Mouse (Mus musculus) intestine, embryonic 14.5 days (tissue): Measurements from ENCODE around the gene Lcn3. TPM values are rescaled to one million over a fixed set of nuclear protein-coding genes. Genes with fewer than 3 reads are reported as not detected.
"Not testable (repeated sequence)": the region's sequence is repeated elsewhere in the genome, so short reads cannot be mapped to it uniquely, and the experiment has no call there.

Experiments used
- ATAC-seq: fragments of 200-750 bp; cut with Nextera tagmentation; replicated peaks from 2 replicates; pipeline ENCODE4 v1.8.0; 2017; ENCODE audit warnings: low read depth, moderate number of reproducible peaks, moderate TSS enrichment, moderate library complexity; ENCODE audit not compliant: low FRiP score, low TSS enrichment
- DNase-seq: peaks from one replicate; pipeline ENCODE4 v3.0.0-alpha.2; 2018; ENCODE audit warnings: low spot score
- H3K27ac ChIP-seq: fragments of 300-500 bp; sonication (generic); 2 replicates; pipeline ENCODE4 v1.5.1; 2014; ENCODE audit warnings: low read depth, mild to moderate bottlenecking, control low read depth
- H3K27me3 ChIP-seq: fragments of 300-500 bp; sonication (generic); replicated peaks from 2 replicates; pipeline ENCODE4 v1.6.1; 2014; ENCODE audit warnings: low read length, control low read depth; ENCODE audit not compliant: control insufficient read depth, insufficient read depth
- H3K36me3 ChIP-seq: fragments of 300-500 bp; sonication (generic); 2 replicates; pipeline ENCODE4 v1.6.1; 2014; ENCODE audit warnings: low read length, control low read depth; ENCODE audit not compliant: control insufficient read depth, insufficient read depth
- H3K4me1 ChIP-seq: fragments of 300-500 bp; sonication (generic); replicated peaks from 2 replicates; pipeline ENCODE4 v1.6.1; 2014; ENCODE audit warnings: low read length, control low read depth, mixed read lengths; ENCODE audit not compliant: control insufficient read depth, insufficient read depth
- H3K4me2 ChIP-seq: fragments of 300-500 bp; sonication (generic); 2 replicates; pipeline ENCODE4 v1.6.1; 2014; ENCODE audit warnings: low read length
- H3K4me3 ChIP-seq: fragments of 300-500 bp; sonication (generic); 2 replicates; pipeline ENCODE4 v1.5.1; 2014; ENCODE audit warnings: low read depth, low read length, control low read depth, mixed read lengths
- H3K9ac ChIP-seq: fragments of 300-500 bp; sonication (generic); 2 replicates; pipeline ENCODE4 v1.6.1; 2014; ENCODE audit warnings: mild to moderate bottlenecking, low read length
- H3K9me3 ChIP-seq: fragments of 300-500 bp; sonication (generic); 2 replicates; pipeline ENCODE4 v1.6.1; 2016; ENCODE audit warnings: low read length, control low read depth; ENCODE audit not compliant: control insufficient read depth
- WGBS: fragments of 180-500 bp; shearing (Covaris S2); extraction: QIAGEN DNeasy Blood & Tissue Kit; methylation state at CpG from one replicate; pipeline ENCODE4 v1.1.7; 2014; 5-methylcytosine and 5-hydroxymethylcytosine counted together
- polyA plus RNA-seq: library from polyadenylated mRNA; unstranded; fragments of >200 nt; fragmentation: Nextera tagmentation; extraction: Ambion mirVana; gene quantifications from 2 replicates; pipeline ENCODE4 v1.2.1, GENCODE M21; 2014

The Lcn3 gene
- polyA plus RNA-seq, 1 experiment from 2014 or later, result not detected

- no peaks in the 10 kb centered on the region for H3K4me1 ChIP-seq
- H3K9ac ChIP-seq, result no peak overlapping the region
- no peaks in the 10 kb centered on the region for H3K9me3 ChIP-seq
- no peak overlapping the region for H3K27ac ChIP-seq
- no peak overlapping the region for H3K4me3 ChIP-seq
- H3K4me2 ChIP-seq, result no peak overlapping the region
- DNase-seq (no peak), ATAC-seq (no peak)
- WGBS, result 44% methylated on average over 5 of the region's 5 CpGs
- no peaks in the 10 kb centered on the region for H3K27me3 ChIP-seq
- no peaks in the 10 kb centered on the region for H3K36me3 ChIP-seq
These were observed 32.7 kb downstream of the Lcn3 start for GRCm38 (mm10) chr2:25798065-25798464.

- no peak for ATAC-seq
- Histone ChIP-seq H3K4me3 (no peak overlapping the region), H3K9ac (no peak overlapping the region), H3K4me2 (no peak overlapping the region), H3K9me3 (no peaks in the 10 kb centered on the region), H3K4me1 (no peaks in the 10 kb centered on the region), H3K27ac (no peak overlapping the region), H3K27me3 (no peaks in the 10 kb centered on the region), H3K36me3 (no peaks in the 10 kb centered on the region)
- 75% methylated on average over 2 of the region's 2 CpGs for WGBS
- no peak for DNase-seq
These were observed 46.3 kb downstream of the Lcn3 start for GRCm38 (mm10) chr2:25811711-25812110.

- ATAC-seq (no peak), DNase-seq (no peak)
- H3K27me3 ChIP-seq, result no peaks in the 10 kb centered on the region
- H3K27ac ChIP-seq, result no peak overlapping the region
- no peak overlapping the region for H3K4me2 ChIP-seq
- H3K36me3 ChIP-seq, result no peaks in the 10 kb centered on the region
- H3K9ac ChIP-seq, result no peak overlapping the region
- no peak overlapping the region for H3K4me3 ChIP-seq
- 81% methylated on average over 5 of the region's 5 CpGs for WGBS
- H3K4me1 ChIP-seq, result no peaks in the 10 kb centered on the region
- H3K9me3 ChIP-seq, result no peaks in the 10 kb centered on the region
These were observed 48.0 kb downstream of the Lcn3 start for GRCm38 (mm10) chr2:25813364-25813763.

- H3K4me1 ChIP-seq, H3K9me3 ChIP-seq, H3K36me3 ChIP-seq, H3K27me3 ChIP-seq, H3K4me2 ChIP-seq, ATAC-seq, DNase-seq, H3K27ac ChIP-seq, H3K9ac ChIP-seq, H3K4me3 ChIP-seq: not testable (repeated sequence)
- 83% methylated on average over 1 of the region's 1 CpGs for WGBS
These were observed 50.4 kb downstream of the Lcn3 start, which contains the start of gene Glt6d1 for GRCm38 (mm10) chr2:25815748-25816147. Gene Glt6d1, minus strand, starts transcription at chr2:25815848.

Other genes with a start within 250 kb of the Lcn3 start
- 31.2 and 32.0 TPM in 2 replicates for gene Traf2, start 218.6 kb upstream of the Lcn3 start, polyA plus RNA-seq
- gene Edf1, start 207.7 kb upstream of the Lcn3 start, polyA plus RNA-seq, result 356 and 385 TPM in 2 replicates
- gene Mamdc4, start 190.7 kb upstream of the Lcn3 start, polyA plus RNA-seq, result 59.1 and 85.2 TPM in 2 replicates
- gene Phpt1, start 190.3 kb upstream of the Lcn3 start, polyA plus RNA-seq, result 278 and 287 TPM in 2 replicates
- 1.8 and 2.0 TPM in 2 replicates for gene Ajm1, start 183.8 kb upstream of the Lcn3 start, polyA plus RNA-seq
- 59.2 and 65.6 TPM in 2 replicates for gene Rabl6, start 157.0 kb upstream of the Lcn3 start, polyA plus RNA-seq
- gene Ccdc183, start 147.9 kb upstream of the Lcn3 start, polyA plus RNA-seq, result 0.24 TPM in 2 replicates
- gene Tmem141, start 143.6 kb upstream of the Lcn3 start, polyA plus RNA-seq, result 25.7 and 26.7 TPM in 2 replicates
- gene Fcna, start 137.5 kb upstream of the Lcn3 start, polyA plus RNA-seq, result 1.5 and 1.6 TPM in 2 replicates
- not detected in 2 replicates for gene Lcn8, start 112.4 kb upstream of the Lcn3 start, polyA plus RNA-seq
- gene Lcn5, start 107.6 kb upstream of the Lcn3 start, polyA plus RNA-seq, result not detected in 2 replicates
- gene Lcn6, start 88.8 kb upstream of the Lcn3 start, polyA plus RNA-seq, result not detected in 2 replicates
- gene Lcn10, start 82.8 kb upstream of the Lcn3 start, polyA plus RNA-seq, result not detected in 2 replicates
- not detected in 2 replicates for gene Obp2a, start 65.5 kb upstream of the Lcn3 start, polyA plus RNA-seq
- 95.4 and 106 TPM in 2 replicates for gene Bmyc, start 58.8 kb upstream of the Lcn3 start, polyA plus RNA-seq
- not detected in 2 replicates for gene Obp2b, start 28.6 kb upstream of the Lcn3 start, polyA plus RNA-seq
- not detected in 2 replicates for gene Lcn11, start 11.4 kb downstream of the Lcn3 start, polyA plus RNA-seq
- not detected in 2 replicates for gene Gm13539, start 16.7 kb downstream of the Lcn3 start, polyA plus RNA-seq
- gene Glt6d1, start 50.3 kb downstream of the Lcn3 start, polyA plus RNA-seq, result not detected in 2 replicates
- gene Lcn9, start 57.6 kb downstream of the Lcn3 start, polyA plus RNA-seq, result not detected in 2 replicates
- gene Sohlh1, start 81.7 kb downstream of the Lcn3 start, polyA plus RNA-seq, result not detected in 2 replicates
- 0.34 and 0.46 TPM in 2 replicates for gene Kcnt1, start 98.2 kb downstream of the Lcn3 start, polyA plus RNA-seq
- 16.8 and 17.7 TPM in 2 replicates for gene Camsap1, start 217.7 kb downstream of the Lcn3 start, polyA plus RNA-seq